Mouse (Mus musculus) NIH3T3 (cell line): ENCODE results near the gene Mta2.
A peak's percentile ranks its signal among the peaks of the same experiment; 100 is the strongest.

ENCODE experiments used
- DNase-seq: peaks from one replicate; pipeline ENCODE4 v3.0.0-alpha.2; 2012; ENCODE audit warnings: low read depth

The Mta2 gene

DNA sequence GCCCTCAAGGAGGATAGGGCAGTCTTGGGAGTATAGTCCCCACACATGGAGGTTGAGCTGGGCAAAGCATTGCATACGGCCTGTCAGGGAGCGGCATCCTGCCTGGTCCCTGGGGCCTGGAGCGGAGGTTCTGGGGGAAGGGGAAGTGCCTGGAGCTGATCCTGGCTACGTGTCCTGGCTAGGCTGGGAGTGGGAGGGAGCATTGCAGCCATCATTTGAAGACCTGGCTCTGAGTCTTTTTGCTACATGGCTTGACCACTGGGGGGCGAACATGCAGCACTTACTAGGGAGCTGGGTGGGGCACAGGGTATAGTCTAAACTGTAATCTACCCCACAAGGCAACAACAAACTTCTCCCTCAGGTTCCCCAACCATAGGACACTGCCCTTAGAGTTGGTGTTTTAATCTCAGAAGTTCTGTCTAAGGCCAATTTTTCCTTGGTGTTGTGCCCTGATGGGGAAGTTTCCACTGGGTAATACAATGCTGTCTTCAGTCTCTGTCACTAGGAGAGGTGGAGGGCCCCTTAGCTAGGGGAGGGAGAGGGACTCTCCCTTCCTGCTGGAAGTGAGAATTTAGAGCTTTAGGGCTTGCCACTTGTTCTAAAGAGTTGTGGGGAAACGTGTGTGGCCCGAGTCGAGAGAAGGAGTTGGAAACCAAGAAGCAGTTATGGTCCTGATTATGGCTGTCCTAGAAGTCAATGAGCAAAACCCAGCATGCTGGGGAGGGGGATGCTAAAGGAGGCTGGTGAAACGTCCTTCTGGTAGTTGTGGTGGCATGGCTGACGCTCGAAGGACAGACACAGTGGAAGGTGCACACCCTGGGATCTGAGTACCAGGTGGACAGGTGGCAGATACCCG lies 51.3 kb downstream of the Mta2 start:
- DNase-seq: peak; percentile 97

DNA sequence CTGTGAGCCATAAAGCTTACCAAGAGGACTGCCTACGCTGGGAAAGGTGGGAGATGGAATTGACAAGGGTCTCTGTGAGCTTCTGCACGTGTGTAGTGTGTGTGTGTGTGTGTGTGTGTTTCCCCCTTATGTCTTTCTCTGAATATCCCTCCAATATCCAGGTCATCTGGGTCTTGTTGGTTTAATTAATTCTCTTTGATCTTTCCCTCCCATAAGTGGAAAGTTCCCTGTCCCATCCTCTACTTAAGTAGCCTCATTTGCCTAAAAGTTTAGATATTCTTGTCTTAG lies 51.9 kb downstream of the Mta2 start:
- no peak for DNase-seq

DNA sequence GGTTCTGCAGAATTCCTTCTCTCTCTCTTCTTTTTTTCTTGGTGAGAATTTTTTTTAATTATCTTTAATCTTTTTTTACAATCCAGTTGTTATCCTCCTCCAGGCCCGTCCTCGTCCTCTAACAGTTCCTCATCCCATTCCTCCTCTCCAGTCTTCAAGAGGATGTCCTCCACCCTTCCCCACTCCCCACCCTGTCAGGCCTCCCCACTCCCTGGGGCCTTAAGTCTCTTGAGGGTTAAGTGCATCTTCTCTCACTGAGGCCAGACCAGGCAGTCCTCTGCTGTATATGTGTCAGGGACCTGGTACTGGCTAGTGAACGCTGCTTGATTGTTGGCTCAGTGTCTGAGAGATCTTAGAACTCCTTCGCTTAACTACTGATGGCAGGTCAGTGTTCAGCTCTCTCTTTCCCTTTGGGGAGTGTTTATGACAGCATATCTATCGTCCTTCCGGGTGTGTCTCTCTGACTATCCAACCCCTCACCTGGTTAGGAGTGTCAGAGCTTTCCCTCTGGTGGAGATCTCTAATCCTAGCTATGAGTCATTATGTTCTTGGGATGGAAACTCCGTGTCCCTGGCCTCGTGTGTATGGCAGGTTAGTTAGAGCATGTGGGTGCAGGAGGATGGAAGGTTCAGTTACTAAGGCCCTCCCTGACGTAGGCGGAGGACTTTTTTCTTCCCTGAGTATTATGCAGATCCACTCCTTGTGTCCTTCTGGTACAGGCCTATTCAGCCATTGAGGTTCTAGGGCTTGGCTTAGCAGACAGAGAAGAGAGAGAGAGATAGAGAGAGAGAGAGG lies 53.3 kb downstream of the Mta2 start:
- no peak for DNase-seq

DNA sequence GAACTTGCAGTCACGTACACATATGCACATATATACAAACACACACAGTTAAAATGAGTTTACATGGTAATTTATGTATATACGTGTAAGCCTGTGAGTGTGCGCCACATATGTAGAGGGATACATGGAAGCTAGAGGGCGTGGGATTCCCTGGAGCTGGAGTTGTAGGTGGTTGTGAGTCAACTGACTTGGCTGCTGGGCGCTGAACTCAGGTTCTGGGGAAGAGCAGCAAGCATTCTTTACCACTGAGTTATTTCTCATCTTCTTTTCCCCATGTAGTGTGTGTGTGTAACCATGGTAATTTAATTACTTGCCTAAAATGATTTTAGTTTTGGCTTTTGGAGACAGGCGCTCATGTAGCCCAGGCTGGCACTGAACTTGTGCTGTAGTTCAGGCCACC lies 54.9 kb downstream of the Mta2 start:
- DNase-seq: peak; percentile 72

DNA sequence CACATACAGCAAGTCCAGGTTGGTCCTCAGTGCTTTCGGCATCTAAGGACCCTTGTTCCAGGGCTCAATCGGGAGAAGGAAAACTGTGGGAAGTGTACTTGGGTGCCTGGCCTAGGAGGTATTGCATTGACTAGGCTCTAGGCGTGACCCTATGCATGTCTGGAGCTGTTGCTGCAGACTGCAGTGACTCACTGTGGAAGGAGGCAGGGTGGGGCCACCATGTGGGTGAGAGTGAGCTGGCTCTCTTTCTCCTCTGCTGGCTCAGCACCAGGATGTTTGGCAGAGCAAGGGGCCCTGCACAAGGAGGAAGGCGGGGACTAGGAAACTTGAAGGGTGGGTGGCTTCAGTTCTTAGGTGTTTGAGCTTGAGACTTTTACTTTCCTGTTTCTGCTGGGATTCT lies 55.9 kb downstream of the Mta2 start:
- peak; percentile 98 for DNase-seq

DNA sequence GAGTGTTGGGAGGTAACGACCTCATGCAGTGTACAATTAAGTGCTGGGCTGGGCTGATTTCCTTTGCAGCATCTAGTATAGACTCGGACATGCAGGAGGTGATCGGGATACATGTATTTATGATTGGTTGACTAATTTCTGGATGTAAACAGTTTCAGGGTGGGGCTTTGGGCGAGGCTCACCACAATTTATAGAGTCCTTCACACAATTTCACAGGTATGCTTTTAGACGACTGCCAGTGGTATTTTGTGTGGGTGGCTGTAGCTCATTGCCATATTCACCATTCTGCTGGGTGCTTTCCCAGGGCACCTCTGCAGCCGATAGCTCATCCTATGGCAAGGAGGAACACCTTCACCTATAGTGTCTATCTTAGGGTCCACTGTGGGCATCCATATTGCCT lies 56.9 kb downstream of the Mta2 start:
- no peak for DNase-seq

DNA sequence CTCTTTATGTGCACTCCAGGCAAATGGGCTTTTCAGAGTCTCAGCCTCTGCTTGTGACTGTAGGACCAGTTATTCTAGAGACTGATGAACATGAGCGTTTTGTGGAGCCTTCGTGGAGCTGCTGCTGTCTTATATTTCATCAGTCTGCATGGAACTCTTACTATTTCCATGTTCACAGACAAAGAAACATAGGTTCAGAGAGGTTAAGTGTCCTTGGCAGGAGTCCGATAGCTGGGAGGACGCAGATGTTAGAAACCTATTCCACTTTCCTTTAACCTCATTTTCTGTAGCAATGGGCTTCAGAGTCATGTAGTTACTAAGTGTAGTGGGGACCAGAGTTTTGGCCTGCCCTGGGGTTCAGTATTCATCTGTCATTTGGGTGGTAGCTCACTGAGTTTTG lies 57.5 kb downstream of the Mta2 start:
- DNase-seq: peak; percentile 43
